Mouse (Mus musculus) midbrain, embryonic 15.5 days (tissue): ENCODE results near the gene Gm765. TPM values are rescaled to one million over a fixed set of nuclear protein-coding genes. Genes with fewer than 3 reads are reported as not detected.

ENCODE experiments used
- ATAC-seq: fragments of 200-750 bp; cut with Nextera tagmentation; replicated peaks from 2 replicates; pipeline ENCODE4 v1.8.0; 2017; ENCODE audit warnings: moderate TSS enrichment
- H3K27ac ChIP-seq: fragments of 300-500 bp; sonication (generic); 2 replicates; pipeline ENCODE4 v1.5.1; 2015; ENCODE audit warnings: mild to moderate bottlenecking, inconsistent platforms
- H3K27me3 ChIP-seq: fragments of 300-500 bp; sonication (generic); replicated peaks from 2 replicates; pipeline ENCODE4 v1.6.1; 2015; ENCODE audit warnings: inconsistent platforms
- H3K36me3 ChIP-seq: fragments of 300-500 bp; sonication (generic); replicated peaks from 2 replicates; pipeline ENCODE4 v1.6.1; 2015; ENCODE audit warnings: inconsistent platforms
- H3K4me1 ChIP-seq: fragments of 300-500 bp; sonication (generic); 2 replicates; pipeline ENCODE4 v1.6.1; 2015; ENCODE audit warnings: inconsistent platforms
- H3K4me2 ChIP-seq: fragments of 300-500 bp; sonication (generic); 2 replicates; pipeline ENCODE4 v1.6.1; 2015; ENCODE audit warnings: inconsistent platforms, mild to moderate bottlenecking, moderate library complexity
- H3K4me3 ChIP-seq: fragments of 300-500 bp; sonication (generic); 2 replicates; pipeline ENCODE4 v1.5.1; 2015; ENCODE audit warnings: mild to moderate bottlenecking, inconsistent platforms
- H3K9ac ChIP-seq: fragments of 300-500 bp; sonication (generic); 2 replicates; pipeline ENCODE4 v1.6.1; 2015; ENCODE audit warnings: mild to moderate bottlenecking, inconsistent platforms
- H3K9me3 ChIP-seq: fragments of 300-500 bp; sonication (generic); 2 replicates; pipeline ENCODE4 v1.6.1; 2016; ENCODE audit warnings: inconsistent platforms
- WGBS: fragments of 180-500 bp; shearing (Covaris S2); methylation state at CpG from one replicate; pipeline ENCODE4 v1.1.7; 2015; ENCODE audit warnings: mixed read lengths; 5-methylcytosine and 5-hydroxymethylcytosine counted together
- polyA plus RNA-seq: library from polyadenylated mRNA; unstranded; fragments of >200 nt; fragmentation: Nextera tagmentation; extraction: Ambion mirVana; gene quantifications from 2 replicates; pipeline ENCODE4 v1.2.1, GENCODE M21; 2015

The Gm765 gene
- polyA plus RNA-seq, 1 experiment from 2014 or later, result not detected

DNA sequence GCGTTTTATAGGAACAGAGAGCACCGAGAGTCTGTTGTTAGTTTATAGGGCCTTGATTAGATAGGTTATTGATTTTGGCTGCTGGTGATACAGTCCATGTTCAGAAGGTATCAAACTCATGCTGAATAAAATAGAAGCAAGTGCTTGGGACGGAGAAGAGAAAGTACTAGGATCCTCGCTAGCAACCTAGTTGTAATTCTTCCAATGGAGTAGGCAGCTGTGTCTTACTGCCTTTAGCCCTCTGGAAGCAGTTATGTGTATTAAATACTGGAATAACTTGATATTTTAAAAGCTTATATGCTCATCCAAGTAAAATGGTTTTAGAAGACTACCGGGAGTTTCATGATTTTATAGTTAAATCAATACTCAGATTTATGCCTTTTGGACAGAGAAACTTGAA lies 132.3 kb downstream of the Gm765 start:
- WGBS, result 86% methylated on average over 5 of the region's 5 CpGs
- H3K36me3 ChIP-seq, result no peaks in the 10 kb centered on the region
- H3K9me3 ChIP-seq, result no peaks in the 10 kb centered on the region

GRCm38 (mm10) chr6:98208051-98208450 lies 134.5 kb downstream of the Gm765 start:
- no peak overlapping the region for H3K4me2 ChIP-seq
- no peaks in the 10 kb centered on the region for H3K9me3 ChIP-seq
- no peak overlapping the region for H3K4me3 ChIP-seq
- H3K36me3 ChIP-seq, result no peaks in the 10 kb centered on the region
- ATAC-seq, result no peak
- H3K4me1 ChIP-seq, result no peaks in the 10 kb centered on the region
- H3K27me3 ChIP-seq, result no peaks in the 10 kb centered on the region
- 95% methylated on average over 8 of the region's 8 CpGs for WGBS
- H3K27ac ChIP-seq, result no peak overlapping the region
- no peak overlapping the region for H3K9ac ChIP-seq

More for the DNA sequence above, 132.3 kb downstream of the Gm765 start:
- no peak overlapping the region for H3K9ac ChIP-seq
- no peak overlapping the region for H3K4me2 ChIP-seq
- ATAC-seq, result no peak
- H3K4me3 ChIP-seq, result no peak overlapping the region
- H3K4me1 ChIP-seq, result no peaks in the 10 kb centered on the region
- no peak overlapping the region for H3K27ac ChIP-seq
- no peaks in the 10 kb centered on the region for H3K27me3 ChIP-seq

- Histone ChIP-seq H3K27ac (no peak overlapping the region), H3K4me1 (no peaks in the 10 kb centered on the region), H3K27me3 (no peaks in the 10 kb centered on the region), H3K4me3 (no peak overlapping the region), H3K36me3 (no peaks in the 10 kb centered on the region), H3K9ac (no peak overlapping the region), H3K4me2 (no peak overlapping the region), H3K9me3 (no peaks in the 10 kb centered on the region)
- ATAC-seq, result no peak
- 87% methylated on average over 2 of the region's 2 CpGs for WGBS
Measured at GRCm38 (mm10) chr6:98198706-98199105, 143.8 kb downstream of the Gm765 start.

DNA sequence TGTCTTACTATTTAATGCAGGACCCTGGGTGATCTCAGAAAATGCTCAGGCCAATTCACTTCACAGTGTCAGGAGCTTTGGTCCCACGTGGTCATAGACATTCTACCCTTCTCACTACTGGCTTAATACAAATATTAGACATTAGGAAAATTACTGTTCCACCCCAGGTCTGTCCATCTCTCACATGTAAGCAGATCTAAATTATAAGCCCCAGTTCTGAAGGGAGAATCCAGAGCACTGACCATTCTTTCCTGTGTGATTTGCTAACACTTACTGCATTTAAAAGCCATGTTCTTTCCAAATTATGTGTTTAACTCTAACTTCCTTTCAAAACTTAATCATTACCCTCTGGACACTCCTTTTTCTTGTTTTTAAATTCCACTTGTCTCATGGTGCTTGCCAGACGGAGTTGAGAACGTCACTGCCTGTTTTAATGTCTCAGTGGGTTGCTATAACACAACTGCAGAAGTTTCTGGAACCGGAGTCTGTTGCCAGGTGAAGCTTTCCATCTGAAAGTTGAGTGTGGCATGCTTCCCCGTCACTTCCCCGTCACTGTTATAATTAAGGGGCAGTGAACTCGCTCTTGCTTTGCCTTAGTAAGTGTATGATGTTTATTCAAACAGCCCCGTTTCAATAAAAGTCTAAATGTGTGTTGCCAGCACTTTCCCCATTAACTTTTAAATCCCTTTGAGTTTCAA lies 151.7 kb downstream of the Gm765 start:
- no peak overlapping the region for H3K9ac ChIP-seq
- no peaks in the 10 kb centered on the region for H3K27me3 ChIP-seq
- H3K4me2 ChIP-seq, result no peak overlapping the region
- H3K36me3 ChIP-seq, result no peaks in the 10 kb centered on the region
- H3K4me3 ChIP-seq, result no peak overlapping the region
- H3K9me3 ChIP-seq, result no peaks in the 10 kb centered on the region
- no peak for ATAC-seq
- WGBS, result 82% methylated on average over 8 of the region's 8 CpGs
- no peaks in the 10 kb centered on the region for H3K4me1 ChIP-seq
- no peak overlapping the region for H3K27ac ChIP-seq
